Mouse (Mus musculus): ENCODE results near the gene Adssl1.
A peak's percentile ranks its signal among the peaks of the same experiment; 100 is the strongest.

DNA sequence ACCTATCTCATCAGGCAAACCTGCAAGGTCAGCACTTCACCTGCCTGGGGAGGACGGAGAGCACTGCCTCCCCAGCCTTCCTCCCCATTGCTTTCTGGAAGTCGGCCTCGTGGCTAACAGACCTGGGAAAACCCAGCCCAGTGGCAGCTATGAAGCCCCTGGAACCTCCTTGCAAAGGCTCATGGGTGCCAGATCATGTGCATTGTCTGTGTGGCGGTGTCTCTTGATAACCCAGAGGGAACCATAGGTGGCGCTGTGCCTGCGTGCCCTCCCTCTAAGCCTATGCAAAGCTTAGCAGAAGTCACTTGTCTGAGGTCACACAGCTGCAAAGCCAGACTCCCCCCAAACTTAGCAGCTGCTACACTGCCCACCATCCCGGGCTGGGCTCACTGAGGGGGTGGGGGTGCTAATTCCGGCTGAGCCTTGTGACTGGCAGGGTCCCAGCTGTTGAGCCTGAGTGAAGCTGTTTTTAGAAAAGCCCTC lies 1.9 kb upstream of the Adssl1 start:
- peak; percentile 56 to 89 for TF ChIP-seq CTCF (conservative IDR thresholded peaks at IDR 0.05 in 1 of 2, IDR thresholded peaks at IDR 0.05 in 1 of 2; ENCODE audit: low read depth in 2 of 2, low read length in 2 of 2)
- no peak for TF ChIP-seq POLR2A (IDR thresholded peaks at IDR 0.05; ENCODE audit: low read depth, low read length)
- peak; percentile 81 for TF ChIP-seq EP300 (IDR thresholded peaks at IDR 0.05; ENCODE audit: low read length)
- peak; percentile 50; the same call in 1 of the 2 replicates for TF ChIP-seq HCFC1 (IDR thresholded peaks at IDR 0.05; ENCODE audit: low read depth, low read length)
- no peak for TF ChIP-seq ZC3H11A (IDR thresholded peaks at IDR 0.05; ENCODE audit: low read depth, low read length)
- peak; percentile 98 for TF ChIP-seq ETS1 (conservative IDR thresholded peaks at IDR 0.05; ENCODE audit: low read depth, low read length)
- no peak; the same call in 1 of the 2 replicates for TF ChIP-seq MXI1 (IDR thresholded peaks at IDR 0.05; ENCODE audit: low read depth, low read length)
- TF ChIP-seq SMC3 (IDR thresholded peaks at IDR 0.05; ENCODE audit: low read depth, low read length): peak; percentile 39
